Mouse (Mus musculus) embryonic facial prominence, embryonic 14.5 days (tissue): ENCODE measurements around the gene Gm20509. TPM values are rescaled to one million over a fixed set of nuclear protein-coding genes. Genes with fewer than 3 reads are reported as not detected.

Experiments
- ATAC-seq: fragments of 200-750 bp; cut with Nextera tagmentation; 2 replicates; pipeline ENCODE4 v1.8.0; 2017; ENCODE audit warnings: low read depth, moderate number of reproducible peaks, moderate TSS enrichment
- DNase-seq: peaks from one replicate; pipeline ENCODE4 v3.0.0-alpha.2; 2015; ENCODE audit warnings: low spot score
- H3K27ac ChIP-seq: fragments of 300-500 bp; sonication (generic); replicated peaks from 2 replicates; pipeline ENCODE4 v1.5.1; 2014; ENCODE audit warnings: low read depth, mild to moderate bottlenecking, low read length, moderate library complexity
- H3K27me3 ChIP-seq: fragments of 300-500 bp; sonication (generic); replicated peaks from 2 replicates; pipeline ENCODE4 v1.6.1; 2014; ENCODE audit warnings: low read length; ENCODE audit not compliant: control insufficient read depth, insufficient read depth
- H3K36me3 ChIP-seq: fragments of 300-500 bp; sonication (generic); 2 replicates; pipeline ENCODE4 v1.6.1; 2014; ENCODE audit warnings: low read length, mixed read lengths; ENCODE audit not compliant: control insufficient read depth, insufficient read depth
- H3K4me1 ChIP-seq: fragments of 300-500 bp; sonication (generic); 2 replicates; pipeline ENCODE4 v1.6.1; 2014; ENCODE audit warnings: antibody characterized with exemption, low read length; ENCODE audit not compliant: control insufficient read depth, insufficient read depth
- H3K4me2 ChIP-seq: fragments of 300-500 bp; sonication (generic); 2 replicates; pipeline ENCODE4 v1.6.1; 2014; ENCODE audit warnings: low read depth, mild to moderate bottlenecking, low read length, moderate library complexity, mixed read lengths
- H3K4me3 ChIP-seq: fragments of 300-500 bp; sonication (generic); 2 replicates; pipeline ENCODE4 v1.5.1; 2014; ENCODE audit warnings: low read depth, mild to moderate bottlenecking, low read length
- H3K9ac ChIP-seq: fragments of 300-500 bp; sonication (generic); 2 replicates; pipeline ENCODE4 v1.6.1; 2014; ENCODE audit warnings: low read depth, mild to moderate bottlenecking, low read length, moderate library complexity, mixed read lengths
- H3K9me3 ChIP-seq: fragments of 300-500 bp; sonication (generic); 2 replicates; pipeline ENCODE4 v1.6.1; 2016; ENCODE audit warnings: low read length; ENCODE audit not compliant: control insufficient read depth
- WGBS: fragments of 180-500 bp; shearing (Covaris S2); extraction: QIAGEN DNeasy Blood & Tissue Kit; methylation state at CpG from one replicate; pipeline ENCODE4 v1.1.7; 2014; 5-methylcytosine and 5-hydroxymethylcytosine counted together
- polyA plus RNA-seq: library from polyadenylated mRNA; unstranded; fragments of >200 nt; fragmentation: Nextera tagmentation; extraction: Ambion mirVana; gene quantifications from 2 replicates; pipeline ENCODE4 v1.2.1, GENCODE M21; 2014

The Gm20509 gene
- not detected in 2 replicates for polyA plus RNA-seq

GRCm38 (mm10) chr9:73102181-73102580 is at the start of gene Gm20509:
Gm20509 (plus strand) TSS chr9:73102470.
- ATAC-seq (no peak), DNase-seq (no peak)
- no peaks in the 10 kb centered on the region for H3K9me3 ChIP-seq
- H3K4me3 ChIP-seq: peak within 1 kb of the TSS; percentile 43
- H3K27me3 ChIP-seq: peaks cover 33% of the 10 kb centered on the region
- 92% methylated on average over 4 of the region's 4 CpGs for WGBS
- H3K9ac ChIP-seq: peak within 1 kb of the TSS; percentile 61
- H3K27ac ChIP-seq: no peak within 1 kb of the TSS
- peak within 1 kb of the TSS; percentile 90 for H3K4me2 ChIP-seq
- H3K4me1 ChIP-seq: peaks cover 8% of the 10 kb centered on the region; the same call in 1 of the 2 replicates
- H3K36me3 ChIP-seq: no peaks in the 10 kb centered on the region

GRCm38 (mm10) chr9:73055441-73055911 is 46.8 kb upstream of the Gm20509 start:
- no peaks in the 10 kb centered on the region for H3K36me3 ChIP-seq
- no peak overlapping the region for H3K4me3 ChIP-seq
- H3K4me1 ChIP-seq: no peaks in the 10 kb centered on the region
- no peak overlapping the region for H3K27ac ChIP-seq
- no peaks in the 10 kb centered on the region for H3K9me3 ChIP-seq
- H3K9ac ChIP-seq: no peak overlapping the region
- no peak overlapping the region for H3K4me2 ChIP-seq
- WGBS: 59% methylated on average over 10 of the region's 10 CpGs
- no peaks in the 10 kb centered on the region for H3K27me3 ChIP-seq
- DNase-seq (no peak), ATAC-seq (no peak)

- Histone ChIP-seq H3K27ac (no peak overlapping the region), H3K4me1 (peaks cover 8% of the 10 kb centered on the region), H3K9ac (no peak overlapping the region), H3K4me2 (no peak overlapping the region), H3K9me3 (no peaks in the 10 kb centered on the region), H3K36me3 (no peaks in the 10 kb centered on the region), H3K27me3 (no peaks in the 10 kb centered on the region), H3K4me3 (no peak overlapping the region)
- no peak for ATAC-seq
- 91% methylated on average over 4 of the region's 4 CpGs for WGBS
- no peak for DNase-seq
These were observed 43.0 kb upstream of the Gm20509 start for GRCm38 (mm10) chr9:73059224-73059623.

GRCm38 (mm10) chr9:73063621-73064290 is 38.5 kb upstream of the Gm20509 start:
- Histone ChIP-seq H3K9me3 (no peaks in the 10 kb centered on the region), H3K36me3 (no peaks in the 10 kb centered on the region), H3K9ac (peak overlapping the region; percentile 34; the same call in 1 of the 2 replicates), H3K4me1 (peaks cover 25% of the 10 kb centered on the region), H3K4me2 (peak overlapping the region; percentile 53), H3K4me3 (peak overlapping the region; percentile 21), H3K27ac (peak overlapping the region; percentile 65), H3K27me3 (no peaks in the 10 kb centered on the region)
- no peak for ATAC-seq
- DNase-seq: peak; percentile 67
- WGBS: 9% methylated on average over 15 of the region's 15 CpGs

GRCm38 (mm10) chr9:73067086-73067485 is 35.2 kb upstream of the Gm20509 start:
- no peaks in the 10 kb centered on the region for H3K36me3 ChIP-seq
- DNase-seq: peak; percentile 80
- peak overlapping the region; percentile 14; the same call in 1 of the 2 replicates for H3K4me3 ChIP-seq
- WGBS: 9% methylated on average over 10 of the region's 10 CpGs
- no peak overlapping the region for H3K9ac ChIP-seq
- H3K27me3 ChIP-seq: no peaks in the 10 kb centered on the region
- peak; percentile 83 for ATAC-seq
- H3K9me3 ChIP-seq: no peaks in the 10 kb centered on the region
- H3K4me2 ChIP-seq: peak overlapping the region; percentile 44
- H3K27ac ChIP-seq: peak overlapping the region; percentile 79
- peaks cover 25% of the 10 kb centered on the region for H3K4me1 ChIP-seq

GRCm38 (mm10) chr9:73068230-73068679 is 34.0 kb upstream of the Gm20509 start:
- WGBS: 41% methylated on average over 6 of the region's 6 CpGs
- Histone ChIP-seq H3K4me3 (no peak overlapping the region), H3K4me2 (peak overlapping the region; percentile 44; the same call in 1 of the 2 replicates), H3K4me1 (peaks cover 24% of the 10 kb centered on the region), H3K27ac (peak overlapping the region; percentile 79), H3K27me3 (no peaks in the 10 kb centered on the region), H3K9ac (no peak overlapping the region), H3K9me3 (no peaks in the 10 kb centered on the region), H3K36me3 (no peaks in the 10 kb centered on the region)
- DNase-seq: peak; percentile 85
- peak; percentile 83 for ATAC-seq

- Histone ChIP-seq H3K27ac (no peak overlapping the region), H3K4me1 (peaks cover 20% of the 10 kb centered on the region), H3K4me2 (no peak overlapping the region), H3K27me3 (no peaks in the 10 kb centered on the region), H3K9ac (no peak overlapping the region), H3K9me3 (no peaks in the 10 kb centered on the region), H3K4me3 (no peak overlapping the region), H3K36me3 (no peaks in the 10 kb centered on the region)
- DNase-seq (no peak), ATAC-seq (no peak)
- 80% methylated on average over 6 of the region's 6 CpGs for WGBS
These were observed 33.6 kb upstream of the Gm20509 start for GRCm38 (mm10) chr9:73068688-73069087.

GRCm38 (mm10) chr9:73070971-73071659 is 31.2 kb upstream of the Gm20509 start:
- DNase-seq (peak; percentile 7), ATAC-seq (no peak)
- Histone ChIP-seq H3K9me3 (no peaks in the 10 kb centered on the region), H3K4me3 (no peak overlapping the region), H3K4me2 (no peak overlapping the region), H3K9ac (no peak overlapping the region), H3K27me3 (no peaks in the 10 kb centered on the region), H3K27ac (no peak overlapping the region), H3K36me3 (0 out of 2 replicates have a peak, but pooled peaks cover under 1% of the 10 kb centered on the region), H3K4me1 (peaks cover 13% of the 10 kb centered on the region)
- 72% methylated on average over 10 of the region's 10 CpGs for WGBS
